Mouse (Mus musculus) lung, embryonic 16.5 days (tissue): Measurements from ENCODE around the gene Hnrnph2. TPM values are rescaled to one million over a fixed set of nuclear protein-coding genes. Genes with fewer than 3 reads are reported as not detected.

Experiments
- polyA plus RNA-seq: library from polyadenylated mRNA; unstranded; fragments of >200 nt; fragmentation: Nextera tagmentation; extraction: Ambion mirVana; gene quantifications from 2 replicates; pipeline ENCODE4 v1.2.1, GENCODE M21; 2015

Gene Hnrnph2
- polyA plus RNA-seq, 1 experiment from 2014 or later: 172 TPM

Other genes with a start within 250 kb of the Hnrnph2 start
- gene Drp2, start 196.6 kb upstream of the Hnrnph2 start, polyA plus RNA-seq: 0.40 and 0.41 TPM in 2 replicates
- not detected in 2 replicates for gene Taf7l, start 124.7 kb upstream of the Hnrnph2 start, polyA plus RNA-seq
- gene Timm8a1, start 59.3 kb upstream of the Hnrnph2 start, polyA plus RNA-seq: 58.2 and 58.4 TPM in 2 replicates
- gene Btk, start 17.6 kb upstream of the Hnrnph2 start, polyA plus RNA-seq: 1.9 and 2.1 TPM in 2 replicates
- gene Rpl36a, start 15.5 kb upstream of the Hnrnph2 start, polyA plus RNA-seq: 359 and 439 TPM in 2 replicates
- gene Gla, start 54 bp upstream of the Hnrnph2 start, polyA plus RNA-seq: 6.9 TPM in 2 replicates
- 5.0 and 5.3 TPM in 2 replicates for gene Armcx4, start 85.3 kb downstream of the Hnrnph2 start, polyA plus RNA-seq
- 52.7 and 54.0 TPM in 2 replicates for gene Armcx1, start 116.8 kb downstream of the Hnrnph2 start, polyA plus RNA-seq
- 17.0 and 19.6 TPM in 2 replicates for gene Armcx6, start 150.2 kb downstream of the Hnrnph2 start, polyA plus RNA-seq
- gene Armcx3, start 155.4 kb downstream of the Hnrnph2 start, polyA plus RNA-seq: 72.4 and 75.8 TPM in 2 replicates
- 64.3 and 70.9 TPM in 2 replicates for gene Armcx2, start 208.0 kb downstream of the Hnrnph2 start, polyA plus RNA-seq